Mouse (Mus musculus) heart, postnatal 36 days (tissue): ENCODE results near the gene Gm37240. TPM values are rescaled to one million over a fixed set of nuclear protein-coding genes. Genes with fewer than 3 reads are reported as not detected.

Experiments used
- DNase-seq, 2 experiments: peaks; one replicate each; pipeline ENCODE4 v3.0.0; 2021 to 2022
- intact Hi-C: fragments of 180-260 bp; cut with DNase I; formaldehyde crosslinking; loops from one replicate; pipeline ENCODE4 v1.15.1; 2025
- total RNA-seq, 2 experiments: library from RNA; stranded (reverse); gene quantifications; 2 replicates each; pipeline ENCODE4 v1.2.3; 2021

Gene Gm37240
- total RNA-seq, 2 experiments from 2014 or later: 35.9 to 45.6 TPM

GRCm38 (mm10) chr3:84512774-84513515 is 1374.4 kb downstream of the Gm37240 start:
- intact Hi-C loops: no loop called here
- DNase-seq: no peak

- DNase-seq: no peak
- intact Hi-C loops: no loop called here
Measured at GRCm38 (mm10) chr3:84505193-84505592, 1382.1 kb downstream of the Gm37240 start.

GRCm38 (mm10) chr3:84504291-84504690 is 1383.0 kb downstream of the Gm37240 start:
- no peak for DNase-seq
- intact Hi-C loops: no loop called here

- no peak for DNase-seq
- intact Hi-C loops: no loop called here
Measured at GRCm38 (mm10) chr3:84502101-84502500, 1385.2 kb downstream of the Gm37240 start.

GRCm38 (mm10) chr3:84500491-84500890 is 1386.8 kb downstream of the Gm37240 start:
- intact Hi-C loops: no loop called here
- no peak for DNase-seq

- no peak for DNase-seq
- intact Hi-C loops: no loop called here
Measured at GRCm38 (mm10) chr3:84497718-84498117, 1389.6 kb downstream of the Gm37240 start.

GRCm38 (mm10) chr3:84492657-84493056 is 1394.7 kb downstream of the Gm37240 start:
- intact Hi-C loops: no loop called here
- DNase-seq: no peak

GRCm38 (mm10) chr3:84492148-84492547 is 1395.2 kb downstream of the Gm37240 start:
- no peak for DNase-seq
- intact Hi-C loops: no loop called here

- intact Hi-C loops: loop anchor here (10.0 kb wide), 2 partner anchors 134 to 314 kb away; partner anchors contain the start of gene Gm6525
- DNase-seq: no peak
Measured at GRCm38 (mm10) chr3:84488716-84489115, 1398.6 kb downstream of the Gm37240 start.

- intact Hi-C loops: loop anchor here (10.0 kb wide), 2 partner anchors 130 to 310 kb away; partner anchors contain the start of gene Gm6525
- no peak for DNase-seq
Measured at GRCm38 (mm10) chr3:84484891-84485290, 1402.4 kb downstream of the Gm37240 start.

GRCm38 (mm10) chr3:84484333-84484732 is 1403.0 kb downstream of the Gm37240 start:
- DNase-seq: no peak
- intact Hi-C loops: loop anchor here (10.0 kb wide), 2 partner anchors 130 to 310 kb away; partner anchors contain the start of gene Gm6525

- intact Hi-C loops: loop anchor here (10.0 kb wide), 2 partner anchors 127 to 307 kb away; partner anchors contain the start of gene Gm6525
Measured at GRCm38 (mm10) chr3:84482121-84482520, 1405.2 kb downstream of the Gm37240 start.

GRCm38 (mm10) chr3:84481104-84481503 is 1406.2 kb downstream of the Gm37240 start:
- DNase-seq: peak; percentile 38 to 44
- intact Hi-C loops: loop anchor here (10.0 kb wide), 2 partner anchors 126 to 306 kb away; partner anchors contain the start of gene Gm6525

More at GRCm38 (mm10) chr3:84482121-84482520, 1405.2 kb downstream of the Gm37240 start:
- DNase-seq: no peak

- intact Hi-C loops: loop anchor here (10.0 kb wide), 2 partner anchors 125 to 305 kb away; partner anchors contain the start of gene Gm6525
- DNase-seq: peak; percentile 28 to 43
Measured at GRCm38 (mm10) chr3:84480006-84480897, 1407.1 kb downstream of the Gm37240 start, which contains the start of gene Fhdc1. Gene Fhdc1 (minus strand): TSS chr3:84480429.

- DNase-seq: peak; percentile 51 to 54
- intact Hi-C loops: loop anchor here (10.0 kb wide), 2 partner anchors 125 to 305 kb away; partner anchors contain the start of gene Gm6525
Measured at GRCm38 (mm10) chr3:84479293-84480005, 1407.9 kb downstream of the Gm37240 start.

- intact Hi-C loops: no loop called here
- no peak for DNase-seq
Measured at GRCm38 (mm10) chr3:84478896-84479292, 1408.4 kb downstream of the Gm37240 start.

GRCm38 (mm10) chr3:84478195-84478594 is 1409.1 kb downstream of the Gm37240 start:
- DNase-seq: no peak
- intact Hi-C loops: no loop called here

GRCm38 (mm10) chr3:84477498-84477897 is 1409.8 kb downstream of the Gm37240 start:
- intact Hi-C loops: no loop called here
- DNase-seq: no peak

GRCm38 (mm10) chr3:84474981-84475775 is 1412.1 kb downstream of the Gm37240 start:
- DNase-seq: no peak
- intact Hi-C loops: no loop called here
